Comparison of ENCODE assay signal across 23 mouse cellular contexts in the genomic region with DNA sequence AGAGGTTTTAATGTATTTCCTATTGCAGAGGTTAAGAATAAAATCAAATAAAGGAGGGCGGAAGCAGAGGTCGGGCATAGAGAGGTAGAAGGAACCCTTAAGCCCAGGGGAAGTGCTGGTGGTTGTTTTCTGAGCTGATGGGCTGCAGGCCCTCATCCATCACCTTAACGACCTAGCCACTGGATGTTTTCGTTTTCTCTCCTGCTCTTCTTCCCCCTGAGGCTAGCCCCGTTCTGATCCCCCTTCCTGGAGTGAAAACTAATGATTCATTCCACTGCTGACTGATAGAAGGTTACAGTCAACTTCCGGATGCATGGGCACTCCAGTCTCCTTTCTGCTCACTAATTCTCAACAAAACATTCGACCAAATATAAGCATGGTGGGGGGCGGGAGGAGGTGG.
DNase-seq lines count a peak whose midpoint lies in the region; ATAC-seq and TF ChIP-seq lines count a peak whose summit lies in the region.
"Had no signal": no experiment of that assay in that cellular context is flagged by ENCODE, and none has a peak within 500 bp of the region (broad histone marks: within the 10 kb centered on the region; RNA-seq: fewer than 3 reads in every experiment).

No protein-coding gene starts in this region.

- intact Hi-C loops in left cerebral cortex, postnatal 36 days (cut with DNase I): loop anchor here (5.0 kb wide), 1 partner anchor 204 kb away; no protein-coding TSS in a partner anchor

- no peak overlapping the region for H3K4me3 ChIP-seq in hindbrain, embryonic 11.5 days (ENCODE audit: low read depth, low read length)
- no peak overlapping the region for H3K4me3 ChIP-seq in hindbrain, embryonic 16.5 days (ENCODE audit: low read length)
- no peak overlapping the region for H3K4me3 ChIP-seq in neural tube, embryonic 11.5 days (ENCODE audit: low read depth, low read length)
- H3K4me3 ChIP-seq in neural tube, embryonic 15.5 days (replicated peaks): no peak overlapping the region
- H3K4me3 ChIP-seq in hindbrain, embryonic 12.5 days: no peak overlapping the region
- no peak overlapping the region for H3K4me3 ChIP-seq in cerebellum, adult 2 months (replicated peaks; ENCODE audit: insufficient read depth, low read depth, low read length)
- H3K4me3 ChIP-seq: embryonic facial prominence, embryonic 15.5 days; forebrain, embryonic 15.5 days; heart, adult 2 months; layer of hippocampus, adult 2 months; limb, embryonic 12.5 days had no signal

- H3K4me2 ChIP-seq in hindbrain, embryonic 11.5 days (replicated peaks; ENCODE audit: low read depth, low read length): no peak overlapping the region
- no peak overlapping the region for H3K4me2 ChIP-seq in hindbrain, embryonic 16.5 days (ENCODE audit: low read length)
- no peak overlapping the region for H3K4me2 ChIP-seq in neural tube, embryonic 11.5 days (ENCODE audit: low read depth)
- H3K4me2 ChIP-seq in neural tube, embryonic 15.5 days: no peak overlapping the region
- H3K4me2 ChIP-seq in hindbrain, embryonic 12.5 days (replicated peaks): no peak overlapping the region
- H3K4me2 ChIP-seq: embryonic facial prominence, embryonic 15.5 days; forebrain, embryonic 15.5 days; limb, embryonic 12.5 days; liver, embryonic 11.5 days had no signal

- no peak overlapping the region for H3K9ac ChIP-seq in hindbrain, embryonic 11.5 days (ENCODE audit: low read depth, low read length)
- no peak overlapping the region for H3K9ac ChIP-seq in hindbrain, embryonic 16.5 days (ENCODE audit: low read depth, low read length)
- H3K9ac ChIP-seq in neural tube, embryonic 11.5 days (ENCODE audit: low read length): no peak overlapping the region
- no peak overlapping the region for H3K9ac ChIP-seq in neural tube, embryonic 15.5 days (replicated peaks)
- H3K9ac ChIP-seq in hindbrain, embryonic 12.5 days: no peak overlapping the region
- H3K9ac ChIP-seq: embryonic facial prominence, embryonic 15.5 days; forebrain, embryonic 15.5 days; limb, embryonic 12.5 days; liver, postnatal 0 days had no signal

- 0 out of 2 replicates have a peak overlapping the region, but pooled peaks have one; percentile 1 for H3K27ac ChIP-seq in hindbrain, embryonic 11.5 days (ENCODE audit: low read depth, low read length)
- no peak overlapping the region for H3K27ac ChIP-seq in hindbrain, embryonic 16.5 days (ENCODE audit: low read depth, low read length)
- no peak overlapping the region for H3K27ac ChIP-seq in neural tube, embryonic 11.5 days (ENCODE audit: low read depth, low read length)
- H3K27ac ChIP-seq in neural tube, embryonic 15.5 days (replicated peaks): no peak overlapping the region
- H3K27ac ChIP-seq in hindbrain, embryonic 12.5 days: peak overlapping the region; percentile 84; the same call in 1 of the 2 replicates
- no peak overlapping the region for H3K27ac ChIP-seq in cerebellum, adult 2 months (ENCODE audit: insufficient read depth, low read length)
- H3K27ac ChIP-seq: embryonic facial prominence, embryonic 15.5 days; forebrain, embryonic 15.5 days; heart, adult 2 months; layer of hippocampus, adult 2 months; limb, embryonic 12.5 days had no signal

- ATAC-seq in hindbrain, embryonic 11.5 days (ENCODE audit: low FRiP score): no peak
- ATAC-seq in hindbrain, embryonic 16.5 days: no peak
- no peak for ATAC-seq in neural tube, embryonic 11.5 days (ENCODE audit: insufficient read depth, low FRiP score, low TSS enrichment)
- ATAC-seq in neural tube, embryonic 15.5 days (ENCODE audit: low FRiP score): no peak
- ATAC-seq in hindbrain, embryonic 12.5 days (ENCODE audit: low FRiP score): no peak
- ATAC-seq: forebrain, embryonic 15.5 days; liver, postnatal 0 days; lung, postnatal 0 days; midbrain, embryonic 16.5 days had no signal

- H3K27me3 ChIP-seq in hindbrain, embryonic 11.5 days (ENCODE audit: control insufficient read depth, insufficient read depth, low read length): no peaks in the 10 kb centered on the region
- no peaks in the 10 kb centered on the region for H3K27me3 ChIP-seq in hindbrain, embryonic 16.5 days (replicated peaks; ENCODE audit: control insufficient read depth, insufficient read depth, low read length)
- H3K27me3 ChIP-seq in neural tube, embryonic 11.5 days (ENCODE audit: control insufficient read depth, insufficient read depth, low read length): no peaks in the 10 kb centered on the region
- no peaks in the 10 kb centered on the region for H3K27me3 ChIP-seq in neural tube, embryonic 15.5 days (replicated peaks)
- no peaks in the 10 kb centered on the region for H3K27me3 ChIP-seq in hindbrain, embryonic 12.5 days
- no peaks in the 10 kb centered on the region for H3K27me3 ChIP-seq in cerebellum, adult 2 months (ENCODE audit: control insufficient read depth, insufficient read depth, low read length)
- H3K27me3 ChIP-seq: embryonic facial prominence, embryonic 15.5 days; forebrain, embryonic 15.5 days; limb, embryonic 12.5 days had no signal

- H3K9me3 ChIP-seq in hindbrain, embryonic 11.5 days (ENCODE audit: control insufficient read depth, low read length): no peaks in the 10 kb centered on the region
- H3K9me3 ChIP-seq in hindbrain, embryonic 16.5 days (ENCODE audit: control insufficient read depth, low read length): no peaks in the 10 kb centered on the region
- no peaks in the 10 kb centered on the region for H3K9me3 ChIP-seq in neural tube, embryonic 11.5 days (ENCODE audit: control insufficient read depth, low read length)
- no peaks in the 10 kb centered on the region for H3K9me3 ChIP-seq in neural tube, embryonic 15.5 days (replicated peaks)
- no peaks in the 10 kb centered on the region for H3K9me3 ChIP-seq in hindbrain, embryonic 12.5 days (replicated peaks)
- H3K9me3 ChIP-seq: embryonic facial prominence, embryonic 15.5 days; forebrain, embryonic 15.5 days; limb, embryonic 12.5 days had no signal

- WGBS in hindbrain, embryonic 11.5 days: 34% methylated on average over 8 of the region's 8 CpGs
- 36% methylated on average over 8 of the region's 8 CpGs for WGBS in hindbrain, embryonic 16.5 days
- 20% methylated on average over 8 of the region's 8 CpGs for WGBS in neural tube, embryonic 11.5 days
- 20% methylated on average over 8 of the region's 8 CpGs for WGBS in neural tube, embryonic 15.5 days
- WGBS in hindbrain, embryonic 12.5 days: 26% methylated on average over 8 of the region's 8 CpGs
- WGBS in cerebellum, adult 2 months: 68% methylated on average over 8 of the region's 8 CpGs

- no peak for TF ChIP-seq POLR2A in cerebellum, adult 2 months (IDR thresholded peaks at IDR 0.05; ENCODE audit: borderline replicate concordance, insufficient read depth, low read length)

- TF ChIP-seq CTCF in cerebellum, adult 2 months (IDR thresholded peaks at IDR 0.05; ENCODE audit: borderline replicate concordance, insufficient read depth, low read depth, low read length): no peak

- no peaks in the 10 kb centered on the region for H3K36me3 ChIP-seq in hindbrain, embryonic 11.5 days (ENCODE audit: control insufficient read depth, insufficient read depth, low read length)
- H3K36me3 ChIP-seq in hindbrain, embryonic 16.5 days (ENCODE audit: control insufficient read depth, insufficient read depth, low read length): no peaks in the 10 kb centered on the region
- H3K36me3 ChIP-seq in neural tube, embryonic 11.5 days (ENCODE audit: control insufficient read depth, insufficient read depth, low read length): no peaks in the 10 kb centered on the region
- no peaks in the 10 kb centered on the region for H3K36me3 ChIP-seq in neural tube, embryonic 15.5 days
- no peaks in the 10 kb centered on the region for H3K36me3 ChIP-seq in hindbrain, embryonic 12.5 days
- H3K36me3 ChIP-seq: embryonic facial prominence, embryonic 15.5 days; forebrain, embryonic 15.5 days; limb, embryonic 12.5 days had no signal

- peak; percentile 28 for DNase-seq in hindbrain, embryonic 11.5 days (ENCODE audit: low spot score)
- DNase-seq in neural tube, embryonic 11.5 days (ENCODE audit: low spot score): peak; percentile 54
- DNase-seq in left cerebral cortex, postnatal 36 days (ENCODE audit: low spot score in 2 of 2): no peak
- DNase-seq in cerebellum, adult 2 months: no peak
- DNase-seq: adrenal gland, postnatal 36 days; cerebellum, adult 11 months; cerebellum, postnatal 10 days; gastrocnemius, postnatal 14 days; heart, adult 2 months; kidney, adult 11 months; kidney, postnatal 25 days; liver, postnatal 0 days; thymus, postnatal 14 days had no signal

- H3K4me1 ChIP-seq in hindbrain, embryonic 11.5 days (replicated peaks; ENCODE audit: control insufficient read depth, insufficient read depth, low read length): peaks cover 5% of the 10 kb centered on the region
- peaks cover 10% of the 10 kb centered on the region for H3K4me1 ChIP-seq in hindbrain, embryonic 16.5 days (ENCODE audit: control insufficient read depth, insufficient read depth, low read depth, low read length)
- H3K4me1 ChIP-seq in neural tube, embryonic 11.5 days (ENCODE audit: control insufficient read depth, insufficient read depth, low read length): peaks cover 25% of the 10 kb centered on the region
- H3K4me1 ChIP-seq in neural tube, embryonic 15.5 days: peaks cover 22% of the 10 kb centered on the region
- peaks cover 46% of the 10 kb centered on the region for H3K4me1 ChIP-seq in hindbrain, embryonic 12.5 days
- peaks cover 2% of the 10 kb centered on the region; the same call in 1 of the 2 replicates for H3K4me1 ChIP-seq in cerebellum, adult 2 months (ENCODE audit: control insufficient read depth, insufficient read depth, low read length)

Comparison
In these comparisons a context has a peak if more than half of its experiments do, and no peak if none do; other contexts are left out.
1. H3K27ac ChIP-seq: peak in hindbrain, embryonic 11.5 days (single experiment) and hindbrain, embryonic 12.5 days (single experiment); none in hindbrain, embryonic 16.5 days (single experiment), neural tube, embryonic 11.5 days (single experiment), neural tube, embryonic 15.5 days (single experiment) and cerebellum, adult 2 months (single experiment).
2. DNase-seq: peak in hindbrain, embryonic 11.5 days (single experiment) and neural tube, embryonic 11.5 days (single experiment); none in left cerebral cortex, postnatal 36 days (0 of 2) and cerebellum, adult 2 months (0 of 2).